Mouse (Mus musculus): ENCODE measurements around the gene Hspb8. TPM values are rescaled to one million over a fixed set of nuclear protein-coding genes. Genes with fewer than 3 reads are reported as not detected.
"Not testable (repeated sequence)": the region's sequence is repeated elsewhere in the genome, so short reads cannot be mapped to it uniquely, and the experiment has no call there.

Hspb8 gene
- polyA plus RNA-seq, 1 experiment from 2014 or later, result 4.5 TPM

- H3K9me3 ChIP-seq (replicated peaks), result no peaks in the 10 kb centered on the region
- H3K4me1 ChIP-seq, result peaks cover 35% of the 10 kb centered on the region
- H3K27me3 ChIP-seq, result no peaks in the 10 kb centered on the region
- no peak overlapping the region for H3K4me2 ChIP-seq
- H3K9ac ChIP-seq, result no peak overlapping the region
- H3K36me3 ChIP-seq (ENCODE audit: poor library complexity, severe bottlenecking), result no peaks in the 10 kb centered on the region
- H3K27ac ChIP-seq, result no peak overlapping the region
- no peak for ATAC-seq
- WGBS, result 71% methylated on average over 3 of the region's 3 CpGs
- no peak overlapping the region for H3K4me3 ChIP-seq
Observed at GRCm38 (mm10) chr5:116406507-116406906, 16.2 kb downstream of the Hspb8 start.

- Histone ChIP-seq H3K27me3 (no peaks in the 10 kb centered on the region), H3K9me3 (replicated peaks) (no peaks in the 10 kb centered on the region), H3K4me3 (no peak overlapping the region), H3K4me1 (peaks cover 33% of the 10 kb centered on the region), H3K4me2 (no peak overlapping the region), H3K36me3 (ENCODE audit: poor library complexity, severe bottlenecking) (no peaks in the 10 kb centered on the region), H3K9ac (no peak overlapping the region), H3K27ac (no peak overlapping the region)
- no peak for ATAC-seq
- 97% methylated on average over 1 of the region's 1 CpGs for WGBS
Observed at GRCm38 (mm10) chr5:116405934-116406333, 16.7 kb downstream of the Hspb8 start.

- no peaks in the 10 kb centered on the region for H3K36me3 ChIP-seq (ENCODE audit: poor library complexity, severe bottlenecking)
- no peak overlapping the region for H3K4me2 ChIP-seq
- H3K4me3 ChIP-seq, result no peak overlapping the region
- no peaks in the 10 kb centered on the region for H3K9me3 ChIP-seq (replicated peaks)
- H3K27me3 ChIP-seq, result no peaks in the 10 kb centered on the region
- no peak for ATAC-seq
- H3K27ac ChIP-seq, result no peak overlapping the region
- 90% methylated on average over 2 of the region's 2 CpGs for WGBS
- no peak overlapping the region for H3K9ac ChIP-seq
- H3K4me1 ChIP-seq, result peaks cover 15% of the 10 kb centered on the region
Observed at GRCm38 (mm10) chr5:116404063-116404462, 18.6 kb downstream of the Hspb8 start.

GRCm38 (mm10) chr5:116400801-116401200 lies 21.9 kb downstream of the Hspb8 start:
- ATAC-seq, result no peak
- H3K4me1 ChIP-seq, result no peaks in the 10 kb centered on the region
- 0 out of 2 replicates have a peak, but pooled peaks cover under 1% of the 10 kb centered on the region for H3K27me3 ChIP-seq
- no peaks in the 10 kb centered on the region for H3K36me3 ChIP-seq (ENCODE audit: poor library complexity, severe bottlenecking)
- H3K9me3 ChIP-seq (replicated peaks), result no peaks in the 10 kb centered on the region
- no peak overlapping the region for H3K4me3 ChIP-seq
- H3K27ac ChIP-seq, result no peak overlapping the region
- no peak overlapping the region for H3K9ac ChIP-seq
- H3K4me2 ChIP-seq, result no peak overlapping the region
- WGBS, result 75% methylated on average over 3 of the region's 3 CpGs

- H3K9ac ChIP-seq, result no peak overlapping the region
- 87% methylated on average over 8 of the region's 8 CpGs for WGBS
- ATAC-seq, result no peak
Observed at GRCm38 (mm10) chr5:116400042-116400730, 22.5 kb downstream of the Hspb8 start.

GRCm38 (mm10) chr5:116396104-116396503 lies 26.6 kb downstream of the Hspb8 start:
- H3K27ac ChIP-seq, result no peak overlapping the region
- ATAC-seq, result no peak

More at GRCm38 (mm10) chr5:116400042-116400730, 22.5 kb downstream of the Hspb8 start:
- Histone ChIP-seq H3K4me3 (no peak overlapping the region), H3K4me1 (no peaks in the 10 kb centered on the region), H3K27ac (no peak overlapping the region), H3K9me3 (replicated peaks) (no peaks in the 10 kb centered on the region), H3K4me2 (no peak overlapping the region), H3K27me3 (0 out of 2 replicates have a peak, but pooled peaks cover 2% of the 10 kb centered on the region), H3K36me3 (ENCODE audit: poor library complexity, severe bottlenecking) (no peaks in the 10 kb centered on the region)

GRCm38 (mm10) chr5:116392603-116393002 lies 30.1 kb downstream of the Hspb8 start:
- ATAC-seq, result no peak
- 0 out of 2 replicates have a peak, but pooled peaks cover 2% of the 10 kb centered on the region for H3K27me3 ChIP-seq
- H3K9me3 ChIP-seq (replicated peaks), result no peaks in the 10 kb centered on the region
- H3K4me1 ChIP-seq, result peaks cover 8% of the 10 kb centered on the region
- no peak overlapping the region for H3K27ac ChIP-seq
- no peak overlapping the region for H3K9ac ChIP-seq
- no peaks in the 10 kb centered on the region for H3K36me3 ChIP-seq (ENCODE audit: poor library complexity, severe bottlenecking)
- H3K4me2 ChIP-seq, result no peak overlapping the region
- 82% methylated on average over 9 of the region's 9 CpGs for WGBS
- no peak overlapping the region for H3K4me3 ChIP-seq

More at GRCm38 (mm10) chr5:116396104-116396503, 26.6 kb downstream of the Hspb8 start:
- H3K27me3 ChIP-seq, result 0 out of 2 replicates have a peak, but pooled peaks cover 2% of the 10 kb centered on the region
- WGBS, result 81% methylated on average over 5 of the region's 5 CpGs
- no peaks in the 10 kb centered on the region for H3K36me3 ChIP-seq (ENCODE audit: poor library complexity, severe bottlenecking)
- no peak overlapping the region for H3K9ac ChIP-seq
- H3K9me3 ChIP-seq (replicated peaks), result no peaks in the 10 kb centered on the region
- H3K4me2 ChIP-seq, result no peak overlapping the region
- H3K4me1 ChIP-seq, result no peaks in the 10 kb centered on the region
- no peak overlapping the region for H3K4me3 ChIP-seq

GRCm38 (mm10) chr5:116389856-116390542 lies 32.7 kb downstream of the Hspb8 start:
- Histone ChIP-seq H3K27ac (peak overlapping the region; percentile 25; the same call in 1 of the 2 replicates), H3K9ac (no peak overlapping the region), H3K4me1 (peaks cover 8% of the 10 kb centered on the region), H3K9me3 (replicated peaks) (no peaks in the 10 kb centered on the region), H3K4me3 (no peak overlapping the region), H3K4me2 (no peak overlapping the region), H3K27me3 (no peaks in the 10 kb centered on the region), H3K36me3 (ENCODE audit: poor library complexity, severe bottlenecking) (no peaks in the 10 kb centered on the region)
- ATAC-seq, result no peak
- WGBS, result 54% methylated on average over 15 of the region's 15 CpGs

GRCm38 (mm10) chr5:116389321-116389720 lies 33.3 kb downstream of the Hspb8 start:
- no peak overlapping the region for H3K4me2 ChIP-seq
- no peak overlapping the region; the same call in 1 of the 2 replicates for H3K27ac ChIP-seq
- H3K36me3 ChIP-seq (ENCODE audit: poor library complexity, severe bottlenecking), result no peaks in the 10 kb centered on the region
- peaks cover 8% of the 10 kb centered on the region for H3K4me1 ChIP-seq
- H3K27me3 ChIP-seq, result no peaks in the 10 kb centered on the region
- H3K9ac ChIP-seq, result no peak overlapping the region
- ATAC-seq, result no peak
- 67% methylated on average over 4 of the region's 4 CpGs for WGBS
- no peaks in the 10 kb centered on the region for H3K9me3 ChIP-seq (replicated peaks)
- H3K4me3 ChIP-seq, result no peak overlapping the region

- no peaks in the 10 kb centered on the region for H3K9me3 ChIP-seq (replicated peaks)
- WGBS, result 89% methylated on average over 9 of the region's 9 CpGs
Observed at GRCm38 (mm10) chr5:116387302-116387935, 35.2 kb downstream of the Hspb8 start.

GRCm38 (mm10) chr5:116386020-116386419 lies 36.6 kb downstream of the Hspb8 start:
- WGBS, result 47% methylated on average over 11 of the region's 11 CpGs
- Histone ChIP-seq H3K36me3 (ENCODE audit: poor library complexity, severe bottlenecking) (no peaks in the 10 kb centered on the region), H3K4me2 (no peak overlapping the region), H3K4me3 (no peak overlapping the region), H3K4me1 (peaks cover 8% of the 10 kb centered on the region), H3K9me3 (replicated peaks) (no peaks in the 10 kb centered on the region), H3K27me3 (0 out of 2 replicates have a peak, but pooled peaks cover 3% of the 10 kb centered on the region), H3K9ac (no peak overlapping the region), H3K27ac (no peak overlapping the region)
- ATAC-seq, result no peak

More at GRCm38 (mm10) chr5:116387302-116387935, 35.2 kb downstream of the Hspb8 start:
- no peaks in the 10 kb centered on the region for H3K27me3 ChIP-seq
- no peak for ATAC-seq
- H3K27ac ChIP-seq, result no peak overlapping the region
- no peak overlapping the region for H3K9ac ChIP-seq
- H3K4me3 ChIP-seq, result no peak overlapping the region
- H3K4me1 ChIP-seq, result peaks cover 8% of the 10 kb centered on the region
- H3K36me3 ChIP-seq (ENCODE audit: poor library complexity, severe bottlenecking), result no peaks in the 10 kb centered on the region
- H3K4me2 ChIP-seq, result no peak overlapping the region

GRCm38 (mm10) chr5:116382646-116383045 lies 40.0 kb downstream of the Hspb8 start:
- not testable (repeated sequence) for H3K9ac ChIP-seq; H3K4me2 ChIP-seq; H3K4me3 ChIP-seq; H3K27me3 ChIP-seq; H3K27ac ChIP-seq; H3K36me3 ChIP-seq (ENCODE audit: poor library complexity, severe bottlenecking); ATAC-seq; H3K9me3 ChIP-seq (replicated peaks)
- WGBS, result 92% methylated on average over 7 of the region's 7 CpGs
- peaks cover 16% of the 10 kb centered on the region for H3K4me1 ChIP-seq

Data from forebrain, embryonic 13.5 days (tissue).